Mouse (Mus musculus) spleen, postnatal 14 days (tissue): ENCODE data around the gene Ncstn.

Experiments
- DNase-seq, 2 experiments: peaks; one replicate each; pipeline ENCODE4 v3.0.0; 2021 to 2022; ENCODE audit warnings: low spot score in 2 of 2

Gene Ncstn

DNA sequence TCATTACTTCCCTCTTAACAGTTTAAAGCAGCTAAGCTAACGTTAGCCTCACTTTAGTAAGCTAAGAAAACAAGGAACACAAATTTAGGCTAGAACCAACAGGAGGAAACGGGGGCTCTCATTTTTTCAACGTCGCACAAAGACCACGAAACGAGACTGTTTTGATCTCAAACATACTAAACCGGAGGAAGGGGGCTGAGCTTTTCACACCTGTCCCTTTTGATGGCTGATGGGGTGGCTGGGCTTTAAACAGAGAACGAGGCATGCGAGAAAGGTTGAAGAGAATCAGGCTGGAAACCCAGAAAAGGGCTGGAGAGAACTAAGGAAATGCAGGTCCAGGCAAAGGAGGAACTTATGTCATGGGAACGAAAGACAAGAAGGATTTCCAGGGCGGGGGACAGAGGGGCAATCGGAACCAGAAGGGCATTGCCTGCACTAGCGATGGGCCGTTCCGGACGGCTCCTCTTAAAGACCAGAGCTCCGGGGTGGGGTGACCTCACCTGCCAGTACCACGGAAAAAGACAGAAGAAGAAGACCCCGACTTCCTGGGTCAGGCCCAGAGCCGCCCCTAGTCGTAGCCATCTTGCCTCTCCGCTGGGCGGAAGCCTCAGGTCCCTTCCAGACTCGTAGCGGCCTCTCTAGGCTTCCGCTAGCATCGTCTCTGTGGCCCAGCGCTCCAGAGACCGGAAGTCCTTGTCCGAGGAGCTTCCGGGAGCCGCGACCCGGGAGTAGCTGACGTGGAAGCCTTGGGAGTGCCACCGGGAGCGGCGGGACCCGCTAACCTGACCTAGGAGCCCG lies at the start of gene Ncstn, which contains the start of gene Copa:
Ncstn (minus strand) TSS at position 695 of the 798 bp plus-strand sequence.
Copa (plus strand) TSS at position 429 of the 798 bp plus-strand sequence.
- DNase-seq: peak; percentile 83 to 89

DNA sequence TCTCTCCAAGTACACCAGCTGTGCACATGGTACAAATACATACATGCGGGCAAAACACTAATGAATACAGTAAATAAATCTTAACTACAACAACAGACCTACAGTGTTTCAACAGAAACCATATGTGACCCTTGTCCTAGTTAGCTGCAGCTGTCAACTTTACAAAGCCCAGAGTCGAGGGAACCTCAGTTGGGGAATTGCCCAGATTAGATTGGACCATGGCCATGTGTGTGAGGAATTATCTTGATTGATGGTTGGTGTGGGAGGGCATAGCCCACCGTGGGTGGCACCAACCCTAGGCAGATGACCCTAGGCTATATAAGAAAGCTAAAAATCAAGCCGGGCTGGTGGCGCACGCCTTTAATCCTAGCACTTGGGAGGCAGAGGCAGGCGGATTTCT lies 49.7 kb upstream of the Ncstn start:
- no peak for DNase-seq

DNA sequence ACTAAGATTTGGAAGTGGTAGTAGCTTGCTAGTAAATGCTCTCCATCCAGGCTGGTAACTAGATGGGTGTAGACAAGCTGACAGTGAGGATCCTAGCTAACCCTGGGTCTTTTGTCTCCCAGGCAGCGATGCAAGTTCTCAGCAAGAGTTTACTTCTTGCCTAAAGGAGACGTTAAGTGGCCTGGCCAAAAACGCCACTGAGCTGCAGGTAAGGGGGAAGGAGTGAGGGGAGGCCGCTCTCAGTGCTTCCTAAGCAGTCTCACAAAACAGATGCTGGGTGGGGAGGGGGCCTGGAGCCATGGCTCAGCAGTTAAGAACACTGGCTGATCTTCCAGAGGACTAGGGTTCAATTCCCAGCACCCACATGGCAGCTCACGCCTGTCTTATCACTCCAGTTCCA lies 47.2 kb upstream of the Ncstn start:
- DNase-seq: no peak

DNA sequence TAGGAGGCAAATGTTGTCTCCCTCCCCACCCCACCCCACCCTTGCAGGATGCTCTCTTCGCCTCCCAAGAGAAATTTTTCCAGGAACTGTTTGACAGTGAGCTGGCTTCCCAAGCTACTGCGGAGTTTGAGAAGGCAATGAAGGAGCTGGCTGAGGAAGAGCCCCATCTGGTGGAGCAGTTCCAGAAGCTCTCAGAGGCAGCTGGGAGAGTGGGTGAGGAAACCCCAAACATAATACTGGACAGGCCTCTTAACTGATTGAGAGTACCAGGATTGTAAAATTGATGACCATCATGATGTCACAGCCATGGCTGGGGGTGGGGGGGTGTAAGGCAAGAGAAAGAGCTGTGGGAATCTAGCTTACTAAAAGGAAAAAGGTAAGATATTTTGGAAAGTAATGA lies 46.5 kb upstream of the Ncstn start:
- DNase-seq: no peak

DNA sequence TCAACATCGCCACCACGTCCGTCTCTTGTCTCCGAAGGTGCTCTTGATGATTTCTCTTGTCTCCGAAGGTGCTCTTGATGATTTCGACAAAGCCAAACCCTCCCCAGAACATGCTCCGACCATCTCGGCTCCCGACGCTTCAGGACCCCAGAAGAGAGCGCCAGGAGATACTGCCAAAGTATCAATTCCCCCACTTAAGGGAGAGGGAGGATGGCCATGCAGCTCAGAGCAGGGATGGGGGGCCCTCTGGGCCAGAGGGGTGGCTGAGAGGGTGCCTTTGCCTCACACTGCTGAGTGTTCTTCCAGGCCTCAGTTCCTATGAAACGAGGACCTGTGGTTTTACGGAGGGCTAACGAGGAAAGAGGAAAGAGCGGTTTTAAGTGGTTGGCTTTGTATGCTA lies 46.0 kb upstream of the Ncstn start:
- no peak for DNase-seq

DNA sequence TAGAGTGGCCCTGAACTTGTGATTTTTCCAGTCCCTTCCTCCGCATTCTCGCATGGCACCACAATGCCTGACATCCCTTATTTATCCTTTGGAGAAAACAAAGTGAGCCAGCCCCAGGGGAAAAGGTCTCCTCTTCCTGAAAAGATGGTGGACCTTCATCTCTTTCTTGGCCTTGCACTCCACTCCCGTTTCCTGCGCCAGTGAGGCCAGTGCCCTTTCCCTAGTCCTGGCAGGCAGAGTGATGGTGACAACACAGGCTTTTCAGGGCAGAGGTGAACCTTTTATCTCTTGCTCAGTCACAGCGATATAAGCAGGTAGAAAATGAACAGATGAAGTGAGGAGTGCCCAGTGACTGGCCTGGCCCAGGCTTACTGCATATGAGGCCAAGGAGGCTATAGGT lies 44.9 kb upstream of the Ncstn start:
- DNase-seq: no peak

DNA sequence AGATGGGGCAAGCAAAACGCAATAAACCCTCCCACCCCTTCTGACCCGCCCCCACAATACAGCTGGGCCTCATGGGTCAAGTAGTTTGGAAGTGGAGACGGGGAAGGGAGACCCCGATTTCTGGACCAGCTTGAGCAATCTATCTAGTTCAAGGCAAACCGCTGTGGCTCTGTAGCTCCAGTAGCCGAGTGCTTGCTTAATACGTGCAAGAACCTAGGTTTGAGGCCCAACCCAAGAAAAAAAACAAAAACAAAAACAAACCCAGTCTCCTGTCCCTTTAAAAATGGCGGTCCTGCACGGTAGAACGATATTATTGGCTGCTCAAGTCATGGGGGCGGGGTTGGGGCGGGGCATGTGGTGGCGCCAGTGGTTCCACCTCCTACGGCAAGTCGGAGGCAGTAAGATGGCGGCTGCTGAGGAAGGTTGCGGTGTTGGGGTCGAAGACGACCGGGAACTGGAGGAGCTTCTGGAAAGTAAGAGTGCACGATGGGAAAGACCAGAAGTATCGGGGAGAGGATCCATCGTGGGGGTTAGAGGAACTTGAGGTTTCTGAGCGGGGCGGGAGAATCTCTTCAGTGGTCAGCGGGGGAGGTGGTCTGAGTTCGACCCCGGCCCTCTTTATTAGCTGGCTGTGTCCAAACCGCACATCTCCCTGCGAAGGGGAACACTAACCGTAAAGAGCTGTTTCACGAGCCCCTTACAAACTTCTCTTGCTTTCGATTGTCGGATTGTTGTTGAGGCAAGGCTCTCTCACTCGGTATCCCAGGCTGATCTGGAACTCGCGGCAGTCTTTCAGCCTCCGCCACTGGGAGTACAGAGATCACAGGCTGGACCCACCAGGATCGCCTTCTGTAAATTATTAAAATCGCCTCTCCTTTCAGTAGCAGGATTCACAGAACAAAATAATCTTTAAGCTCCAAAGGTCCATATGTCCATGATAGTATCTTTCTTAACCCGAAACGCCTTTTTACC lies 44.1 kb upstream of the Ncstn start, which contains the start of gene Pex19:
Pex19 (plus strand) TSS at position 380 of the 972 bp plus-strand sequence.
- peak; percentile 55 to 70 for DNase-seq

DNA sequence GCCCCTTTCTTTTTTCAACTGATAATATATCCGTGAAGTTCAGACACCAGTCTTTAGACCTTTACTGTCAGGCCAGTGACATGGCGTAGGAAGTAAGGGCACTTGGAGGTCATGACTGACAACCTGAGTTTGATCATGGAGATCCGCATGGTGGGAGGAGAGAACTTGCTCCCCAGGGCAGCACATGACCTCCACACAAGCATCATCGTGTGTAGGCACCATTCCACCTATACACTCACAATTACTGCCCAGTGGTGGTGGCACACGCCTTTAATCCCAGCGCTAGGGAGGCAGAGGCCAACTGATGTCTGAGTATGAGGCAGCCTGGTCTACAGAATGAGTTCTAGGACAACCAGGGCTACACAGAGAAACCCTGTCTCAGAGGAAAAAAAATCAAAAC lies 42.0 kb upstream of the Ncstn start:
- DNase-seq: no peak

DNA sequence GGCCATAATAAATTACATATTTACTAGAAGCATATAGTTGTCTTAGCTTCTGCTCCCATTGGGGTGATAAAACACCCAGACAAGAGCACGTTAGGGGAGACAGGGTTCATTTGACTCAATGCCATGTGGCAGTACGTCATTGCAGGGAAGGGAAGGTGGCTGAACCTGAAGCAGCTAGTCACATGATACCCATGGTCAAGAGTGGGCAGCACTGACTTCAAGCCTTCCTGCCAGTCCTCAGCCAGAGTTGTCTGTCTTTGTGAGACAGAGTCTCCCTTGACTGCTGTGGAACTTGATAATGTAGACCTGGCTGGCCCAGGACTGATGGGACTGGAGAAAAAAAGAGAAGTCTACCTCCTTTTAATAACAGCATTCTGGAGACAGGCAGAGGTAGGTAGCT lies 40.1 kb upstream of the Ncstn start:
- DNase-seq: no peak

DNA sequence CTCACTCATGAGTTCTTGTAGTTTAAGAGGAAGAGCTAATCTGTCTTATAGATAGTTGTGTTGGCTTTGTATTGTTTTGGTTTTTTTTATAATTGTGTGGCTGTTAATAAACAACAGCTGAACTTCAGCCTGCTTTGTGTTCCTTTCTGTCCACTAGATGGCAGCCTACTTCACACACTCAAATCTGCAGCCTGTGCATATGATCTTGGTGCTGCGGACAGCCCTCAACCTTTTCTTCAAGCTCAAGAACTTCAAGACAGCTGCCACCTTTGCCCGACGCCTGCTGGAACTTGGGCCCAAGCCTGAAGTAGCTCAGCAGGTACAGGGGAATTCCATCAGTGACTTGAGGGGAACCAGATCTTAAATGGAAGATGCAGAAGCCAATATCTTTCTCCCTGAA lies 37.1 kb upstream of the Ncstn start:
- no peak for DNase-seq

DNA sequence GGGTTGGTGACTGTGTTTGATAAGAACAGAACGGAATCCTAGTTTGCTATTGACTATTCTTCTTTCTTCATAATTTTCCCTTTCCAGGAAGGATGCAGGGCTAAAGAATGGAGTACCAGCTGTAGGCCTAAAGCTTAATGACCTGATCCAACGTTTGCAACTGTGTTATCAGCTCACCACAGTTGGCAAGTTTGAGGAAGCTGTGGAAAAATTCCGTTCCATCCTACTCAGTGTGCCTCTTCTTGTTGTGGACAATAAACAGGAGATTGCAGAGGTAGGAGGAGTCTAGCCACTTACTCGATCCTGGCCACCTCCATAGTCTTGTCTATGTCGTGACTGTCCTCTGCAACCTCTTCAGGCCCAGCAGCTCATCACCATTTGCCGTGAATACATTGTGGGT lies 36.5 kb upstream of the Ncstn start:
- no peak for DNase-seq

DNA sequence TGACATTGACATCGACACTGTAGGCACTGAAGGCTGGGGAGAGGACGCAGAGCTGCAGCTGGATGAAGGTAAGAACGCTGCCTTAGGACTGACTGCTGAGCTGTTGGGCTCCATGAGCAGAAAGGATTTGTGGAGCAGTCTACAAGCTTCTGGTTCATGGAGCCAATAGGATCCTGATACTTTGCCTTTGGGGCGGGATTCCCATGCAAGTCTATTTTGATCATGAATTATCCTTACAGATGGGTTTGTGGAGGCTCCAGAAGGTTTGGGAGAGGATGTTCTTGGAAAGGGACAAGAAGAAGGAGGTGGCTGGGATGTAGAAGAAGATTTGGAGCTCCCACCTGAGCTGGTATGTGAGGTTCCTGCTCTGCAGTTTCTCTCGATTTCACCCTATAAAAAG lies 34.4 kb upstream of the Ncstn start:
- no peak for DNase-seq

DNA sequence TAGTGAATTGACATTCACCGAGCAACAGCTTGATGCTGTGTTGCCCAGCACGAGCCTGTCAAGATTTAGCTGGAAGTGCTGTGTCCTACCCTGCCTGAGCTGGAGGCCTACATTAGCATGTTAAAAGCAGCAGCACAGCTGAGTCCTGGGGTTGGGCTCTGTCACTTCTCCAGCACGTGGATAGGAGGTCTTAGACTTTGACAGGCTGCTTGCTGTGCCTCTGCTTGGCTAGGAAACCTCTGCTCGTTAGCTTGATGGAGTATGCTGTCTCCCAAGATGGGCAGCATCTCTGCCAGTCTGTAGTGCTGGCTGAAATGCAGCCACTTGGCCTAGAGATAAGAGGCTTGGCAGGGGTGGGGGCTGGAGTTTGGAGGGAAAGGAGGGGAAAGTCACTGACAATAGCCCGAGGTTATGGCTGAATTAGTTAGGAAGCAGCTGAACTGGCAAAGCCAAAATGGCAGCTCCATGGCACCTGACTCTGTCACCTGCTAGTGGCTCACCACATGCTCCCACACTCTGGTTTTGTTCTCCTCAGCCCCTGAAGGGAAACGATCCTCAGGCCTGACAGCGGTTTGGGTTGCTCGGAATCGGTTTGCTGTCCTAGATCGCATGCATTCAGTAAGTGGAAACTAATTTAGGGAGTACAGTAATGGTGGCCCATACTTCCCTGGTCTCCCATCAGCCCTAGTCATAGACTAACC lies 25.3 kb upstream of the Ncstn start:
- DNase-seq: no peak

DNA sequence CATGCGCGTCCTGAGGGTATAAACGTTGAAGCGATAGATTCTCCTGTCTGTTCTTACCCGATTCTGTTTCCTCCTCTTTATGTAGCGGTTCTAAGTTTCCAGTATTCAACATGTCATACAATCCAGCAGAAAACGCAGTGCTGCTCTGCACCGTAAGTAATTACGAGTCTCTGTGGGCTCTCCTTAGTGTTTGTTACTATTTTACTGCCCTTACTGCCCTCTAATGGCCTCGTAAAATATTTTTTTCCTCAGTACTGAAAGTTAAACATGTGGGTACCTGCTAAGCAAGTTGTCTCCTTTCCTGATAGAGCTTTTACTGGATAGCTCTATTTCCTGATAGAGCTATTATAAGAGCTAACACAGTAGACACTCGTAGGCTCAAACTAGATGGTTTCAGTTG lies 22.5 kb upstream of the Ncstn start:
- DNase-seq: no peak

DNA sequence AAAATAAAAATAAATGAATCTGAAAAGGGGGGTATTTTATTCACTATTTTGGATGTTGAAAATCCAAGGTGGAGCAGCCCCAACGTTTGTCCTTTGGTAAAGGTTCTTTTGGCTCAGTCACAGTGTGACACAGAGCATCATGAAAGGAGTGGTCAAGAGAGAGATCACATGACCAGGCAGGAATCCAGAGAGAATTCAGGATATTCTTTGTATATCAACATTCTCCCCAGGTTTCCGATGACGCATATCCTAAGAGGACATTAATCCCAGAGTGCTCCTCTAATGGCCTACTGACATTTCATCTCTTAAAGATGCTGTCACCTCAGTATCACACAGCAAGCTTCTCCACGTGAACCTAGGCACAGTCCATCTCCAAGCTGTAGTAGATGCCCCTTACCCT lies 21.0 kb upstream of the Ncstn start:
- no peak for DNase-seq

DNA sequence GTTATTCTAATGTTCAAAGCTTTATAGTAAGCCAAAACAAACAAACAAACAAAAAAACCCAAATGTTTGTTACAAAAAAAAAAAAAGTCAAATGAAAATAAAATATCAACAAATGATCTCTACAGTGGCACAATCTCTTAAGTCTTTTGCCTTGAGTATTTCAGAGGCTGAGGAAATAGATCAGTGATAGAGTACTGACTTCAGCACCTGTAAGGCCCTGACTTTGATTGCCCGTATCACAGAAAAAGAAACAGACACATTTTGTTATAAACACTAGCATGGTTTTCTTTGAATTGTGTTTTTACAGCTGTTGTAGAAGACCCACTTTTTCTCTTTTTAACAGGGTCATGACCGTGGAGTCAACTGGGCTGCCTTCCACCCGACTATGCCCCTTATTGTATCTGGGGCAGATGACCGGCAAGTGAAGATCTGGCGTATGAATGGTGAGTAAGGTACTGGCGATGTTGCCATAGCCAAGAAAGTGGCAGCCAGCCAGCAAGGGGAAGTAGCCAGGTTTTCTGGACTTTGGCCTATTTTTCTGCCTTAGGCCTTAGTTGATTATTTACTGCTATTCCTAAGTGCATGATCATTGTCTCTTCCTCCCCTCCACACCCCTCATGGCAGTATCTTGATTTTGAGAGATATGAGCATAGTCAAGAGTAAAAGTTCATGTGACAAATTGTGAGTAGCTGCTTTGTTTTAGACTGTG lies 16.9 kb upstream of the Ncstn start:
- no peak for DNase-seq

DNA sequence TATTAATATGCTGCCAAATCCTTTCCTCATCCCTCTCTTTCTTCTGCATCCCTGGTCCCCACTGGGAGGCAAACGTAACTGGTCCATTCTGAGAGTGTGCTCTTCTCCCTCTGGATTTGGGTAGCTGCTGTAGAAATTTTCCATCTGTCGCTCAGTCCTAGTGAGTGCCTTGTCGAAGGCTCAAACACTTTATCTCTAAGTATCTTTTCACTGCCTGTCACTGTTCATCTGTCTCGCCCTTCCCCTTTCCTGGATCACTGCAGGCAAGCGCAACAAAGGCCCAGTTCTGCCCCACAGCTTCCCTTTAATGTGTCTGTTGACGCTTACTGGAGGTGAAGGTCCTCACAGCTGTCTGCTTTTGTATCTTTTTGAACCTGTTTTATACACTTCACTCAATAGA lies 12.6 kb upstream of the Ncstn start:
- no peak for DNase-seq

DNA sequence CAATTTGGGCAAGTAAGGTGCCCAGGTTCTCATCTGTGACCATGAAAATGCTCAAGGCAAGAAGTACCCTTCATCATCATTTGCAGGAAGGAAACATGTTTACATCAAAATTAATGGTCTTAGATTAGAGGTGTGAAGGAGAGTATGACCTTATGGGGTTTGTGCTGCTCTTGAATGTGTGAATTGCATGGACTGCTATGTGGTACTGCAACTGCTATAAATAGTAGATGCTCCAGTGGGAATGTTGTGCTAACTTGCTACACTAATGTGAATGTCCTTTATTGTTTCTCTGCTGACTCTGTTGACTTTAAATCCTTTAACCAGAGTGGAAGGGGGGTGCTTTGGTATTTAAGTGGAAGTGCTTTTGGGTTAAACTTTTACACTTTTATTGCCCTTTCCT lies 11.7 kb upstream of the Ncstn start:
- no peak for DNase-seq

DNA sequence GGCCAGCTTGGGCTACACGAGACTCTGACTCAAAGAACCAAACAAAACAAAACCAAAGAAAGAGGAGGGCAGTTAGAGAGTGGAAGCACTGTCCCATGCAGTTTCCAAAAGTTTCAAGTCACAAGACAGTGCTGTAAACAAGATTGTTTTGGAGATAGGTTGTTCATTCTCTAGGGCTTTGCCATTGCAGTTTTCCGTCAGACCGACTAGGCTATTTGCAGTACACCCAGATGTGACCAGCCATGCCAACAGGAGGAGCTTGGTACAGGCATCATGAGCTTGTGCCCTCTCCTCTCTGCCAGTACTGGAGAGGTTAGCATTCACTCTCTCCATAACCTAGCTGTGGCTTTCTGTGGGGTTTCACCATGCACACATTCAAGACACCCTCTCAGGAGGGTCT lies 10.9 kb upstream of the Ncstn start:
- DNase-seq: no peak

DNA sequence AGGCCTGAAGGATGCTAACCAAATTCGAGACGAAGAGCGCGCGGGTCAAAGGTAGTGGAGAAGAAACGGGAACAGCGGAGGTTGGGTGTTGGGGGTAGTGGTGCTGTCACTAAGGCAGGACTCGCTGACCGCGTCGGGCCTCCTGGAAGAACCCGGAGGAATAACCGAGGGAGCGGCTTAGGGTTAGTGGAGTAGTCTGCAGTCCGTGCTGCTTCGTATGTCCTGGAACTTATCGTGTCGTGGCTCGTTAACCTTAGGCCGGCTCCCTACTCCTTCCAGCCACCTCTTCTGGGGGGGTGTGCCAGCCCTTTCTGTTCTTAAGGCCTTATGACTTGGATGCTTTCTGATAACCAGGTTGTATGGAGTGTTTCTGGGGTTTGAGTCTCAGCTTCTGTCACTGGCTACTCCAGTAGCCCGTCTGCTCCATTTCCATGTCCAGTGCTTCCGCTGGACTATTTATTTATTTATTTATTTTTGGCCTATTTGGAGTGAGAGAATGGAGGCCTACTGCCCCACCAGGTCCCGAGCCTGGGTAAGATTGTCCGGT lies 377 bp upstream of the Ncstn start:
- no peak for DNase-seq

DNA sequence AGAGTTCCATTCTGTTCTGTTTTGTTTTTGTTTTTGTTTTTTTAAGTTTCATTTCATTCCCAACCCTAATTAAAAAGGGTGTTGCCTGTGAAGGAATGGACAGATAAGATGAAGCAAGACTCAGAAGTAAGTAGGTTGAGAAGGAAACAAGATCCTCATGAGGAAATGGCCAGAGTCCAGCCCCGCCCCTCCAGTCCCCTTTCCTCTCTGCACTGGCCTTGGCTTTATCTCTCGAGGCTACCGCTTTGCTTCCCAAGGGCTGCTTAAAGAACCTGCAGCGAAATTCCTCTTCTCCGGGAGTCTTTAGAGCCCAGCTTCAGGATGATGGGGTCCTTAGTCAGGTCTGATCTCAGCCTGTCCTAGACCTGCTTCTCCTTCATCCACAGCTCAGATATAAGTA lies 4.6 kb downstream of the Ncstn start:
- no peak for DNase-seq
